Mouse (Mus musculus) megakaryocyte-erythroid progenitor cell, adult 5 weeks (primary cell): Measurements from ENCODE around the gene Rab23. TPM values are rescaled to one million over a fixed set of nuclear protein-coding genes. Genes with fewer than 3 reads are reported as not detected.

ENCODE experiments used
- polyA plus RNA-seq: library from polyadenylated mRNA; stranded (reverse); fragments of >175 nt; gene quantifications from 2 replicates; pipeline ENCODE4 v1.2.3, GENCODE M21; 2012

The Rab23 gene
- 2.4 and 2.6 TPM in 2 replicates for polyA plus RNA-seq

DNA sequence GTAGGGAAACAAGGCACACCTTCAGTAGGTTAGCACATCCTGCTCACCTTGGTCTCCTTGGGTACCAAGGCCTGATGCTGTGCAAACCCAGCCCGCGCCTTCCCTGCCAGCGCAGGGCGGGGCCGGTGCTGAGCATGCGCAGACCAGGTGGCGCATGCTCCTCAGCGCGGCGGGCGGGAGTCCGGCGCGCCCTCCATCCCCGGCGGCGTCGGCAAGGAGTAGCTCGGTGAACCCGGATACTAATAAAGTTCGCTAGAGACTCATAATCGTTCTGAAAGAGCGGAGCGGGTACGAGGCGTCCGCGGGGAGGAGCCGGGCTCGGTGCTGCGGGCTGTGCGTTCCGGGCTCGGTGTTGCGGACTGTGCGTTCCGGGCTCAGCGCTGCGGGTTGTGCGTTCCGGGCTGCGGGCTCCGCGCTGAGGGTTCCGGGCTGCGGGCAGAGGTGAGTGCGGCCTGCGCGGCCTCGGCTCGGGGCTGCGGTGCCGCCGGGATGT is at the start of gene Rab23:
Gene Rab23, plus strand, starts transcription at position 155 of the 493 bp plus-strand sequence.

DNA sequence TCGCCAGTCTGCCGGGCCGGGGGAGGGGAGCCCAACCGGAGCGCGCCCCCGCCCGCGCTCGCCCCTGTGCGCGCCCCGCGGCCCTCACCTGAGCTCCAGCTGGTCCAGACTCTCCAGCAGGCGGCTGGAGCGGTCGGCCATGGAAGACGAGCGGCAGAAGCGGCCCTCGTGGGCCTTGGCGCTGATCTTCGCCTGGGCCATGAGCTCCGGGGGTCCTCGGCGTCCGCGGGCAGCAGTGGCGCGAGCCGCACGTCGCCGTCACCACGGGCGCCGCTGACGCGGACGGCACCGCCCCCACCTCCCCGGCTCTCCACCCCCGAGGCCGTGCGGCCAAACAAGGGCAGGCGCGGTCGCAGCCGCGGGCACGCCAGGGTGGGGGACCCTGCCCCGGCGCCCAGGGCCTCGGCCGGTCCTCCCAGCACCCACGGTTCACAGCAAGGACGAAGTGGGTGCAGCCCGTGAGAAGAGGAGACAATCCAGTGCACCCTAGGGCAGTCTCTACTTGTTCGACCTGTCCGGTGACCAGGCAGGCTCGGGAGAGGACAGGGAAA is 37.9 kb downstream of the Rab23 start, which contains the start of gene Bag2:
Gene Bag2, minus strand, starts transcription at position 305 of the 551 bp plus-strand sequence.

Other genes starting within 250 kb of the Rab23 start
- gene Prim2, start 50.1 kb upstream of the Rab23 start, polyA plus RNA-seq, result 5.3 and 5.6 TPM in 2 replicates
- 23.5 and 29.9 TPM in 2 replicates for gene Bag2, start 37.9 kb downstream of the Rab23 start, polyA plus RNA-seq
- 18.6 and 21.5 TPM in 2 replicates for gene Zfp451, start 94.7 kb downstream of the Rab23 start, polyA plus RNA-seq
- not detected in 2 replicates for gene Bend6, start 187.9 kb downstream of the Rab23 start, polyA plus RNA-seq
- 2.4 and 3.8 TPM in 2 replicates for gene Dst, start 188.3 kb downstream of the Rab23 start, polyA plus RNA-seq